Mouse (Mus musculus) stomach, embryonic 16.5 days (tissue): Measurements from ENCODE around the gene Naglu. TPM values are rescaled to one million over a fixed set of nuclear protein-coding genes. Genes with fewer than 3 reads are reported as not detected.
"Not testable (repeated sequence)": the region's sequence is repeated elsewhere in the genome, so short reads cannot be mapped to it uniquely, and the experiment has no call there.

Experiments
- ATAC-seq: fragments of 200-750 bp; cut with Nextera tagmentation; 2 replicates; pipeline ENCODE4 v1.8.0; 2017; ENCODE audit warnings: moderate number of reproducible peaks, moderate TSS enrichment; ENCODE audit not compliant: insufficient read depth, low FRiP score
- H3K27ac ChIP-seq: fragments of 300-500 bp; sonication (generic); 2 replicates; pipeline ENCODE4 v1.5.1; 2014; ENCODE audit warnings: low read length
- H3K27me3 ChIP-seq: fragments of 300-500 bp; sonication (generic); 2 replicates; pipeline ENCODE4 v1.6.1; 2014; ENCODE audit warnings: low read length, control low read depth, mixed read lengths; ENCODE audit not compliant: control insufficient read depth, insufficient read depth
- H3K36me3 ChIP-seq: fragments of 300-500 bp; sonication (generic); 2 replicates; pipeline ENCODE4 v1.6.1; 2014; ENCODE audit warnings: low read length; ENCODE audit not compliant: control insufficient read depth, insufficient read depth
- H3K4me1 ChIP-seq: fragments of 300-500 bp; sonication (generic); 2 replicates; pipeline ENCODE4 v1.6.1; 2014; ENCODE audit warnings: low read length, control low read depth, mixed read lengths; ENCODE audit not compliant: control insufficient read depth, insufficient read depth
- H3K4me2 ChIP-seq: fragments of 300-500 bp; sonication (generic); 2 replicates; pipeline ENCODE4 v1.6.1; 2014; ENCODE audit warnings: low read depth, low read length, mixed read lengths
- H3K4me3 ChIP-seq: fragments of 300-500 bp; sonication (generic); replicated peaks from 2 replicates; pipeline ENCODE4 v1.5.1; 2014; ENCODE audit warnings: mild to moderate bottlenecking, low read length
- H3K9ac ChIP-seq: fragments of 300-500 bp; sonication (generic); 2 replicates; pipeline ENCODE4 v1.6.1; 2014; ENCODE audit warnings: low read length
- H3K9me3 ChIP-seq: fragments of 300-500 bp; sonication (generic); replicated peaks from 2 replicates; pipeline ENCODE4 v1.6.1; 2016; ENCODE audit warnings: low read length, control low read depth; ENCODE audit not compliant: control insufficient read depth
- WGBS: fragments of 180-500 bp; shearing (Covaris S2); extraction: QIAGEN DNeasy Blood & Tissue Kit; methylation state at CpG from one replicate; pipeline ENCODE4 v1.1.7; 2014; 5-methylcytosine and 5-hydroxymethylcytosine counted together
- microRNA-seq: library from miRNA; unstranded; fragments of <30 nt; microRNA quantifications from one replicate; pipeline ENCODE4, GENCODE M21; 2016
- polyA plus RNA-seq: library from polyadenylated mRNA; unstranded; fragments of >200 nt; fragmentation: Nextera tagmentation; extraction: Ambion mirVana; gene quantifications from 2 replicates; pipeline ENCODE4 v1.2.1, GENCODE M21; 2015

Naglu gene
- polyA plus RNA-seq, 1 experiment from 2014 or later: 17.2 TPM

- H3K27me3 ChIP-seq: no peaks in the 10 kb centered on the region
- peak within 1 kb of the TSS; percentile 96 for H3K4me2 ChIP-seq
- peak within 1 kb of the TSS; percentile 93 for H3K4me3 ChIP-seq
- H3K36me3 ChIP-seq: no peaks in the 10 kb centered on the region
- peak within 1 kb of the TSS; percentile 92 for H3K27ac ChIP-seq
- no peaks in the 10 kb centered on the region for H3K9me3 ChIP-seq
- ATAC-seq: peak; percentile 97
- H3K4me1 ChIP-seq: peaks cover 18% of the 10 kb centered on the region
- WGBS: under 1% methylated on average over 61 of the region's 61 CpGs
- peak within 1 kb of the TSS; percentile 93 for H3K9ac ChIP-seq
Measured at GRCm38 (mm10) chr11:101119761-101120544, 50.1 kb downstream of the Naglu start, which contains the start of the genes Retreg3 and Tubg1. Retreg3 (minus strand) TSS chr11:101119893. Tubg1 (plus strand) TSS chr11:101119938.

- peak overlapping the region; percentile 92 for H3K27ac ChIP-seq
- H3K36me3 ChIP-seq: 0 out of 2 replicates have a peak, but pooled peaks cover under 1% of the 10 kb centered on the region
- no peak for ATAC-seq
- H3K4me2 ChIP-seq: peak overlapping the region; percentile 96
- H3K9ac ChIP-seq: peak overlapping the region; percentile 86
- no peaks in the 10 kb centered on the region for H3K27me3 ChIP-seq
- H3K4me3 ChIP-seq: peak overlapping the region; percentile 93
- peaks cover 18% of the 10 kb centered on the region for H3K4me1 ChIP-seq
- 17% methylated on average over 19 of the region's 19 CpGs for WGBS
- no peaks in the 10 kb centered on the region for H3K9me3 ChIP-seq
Measured at GRCm38 (mm10) chr11:101120545-101121188, 50.9 kb downstream of the Naglu start.

- H3K4me1 ChIP-seq, ATAC-seq, H3K4me3 ChIP-seq, H3K9ac ChIP-seq, H3K27me3 ChIP-seq, H3K9me3 ChIP-seq, H3K27ac ChIP-seq, H3K4me2 ChIP-seq: not testable (repeated sequence)
- WGBS: 90% methylated on average over 8 of the region's 8 CpGs
- H3K36me3 ChIP-seq: peaks cover 13% of the 10 kb centered on the region
Measured at GRCm38 (mm10) chr11:101124494-101124893, 54.7 kb downstream of the Naglu start.

GRCm38 (mm10) chr11:101125008-101125407 is 55.2 kb downstream of the Naglu start:
- not testable (repeated sequence) for H3K9me3 ChIP-seq, H3K4me3 ChIP-seq, ATAC-seq, H3K4me2 ChIP-seq, H3K4me1 ChIP-seq, H3K27ac ChIP-seq, H3K27me3 ChIP-seq, H3K9ac ChIP-seq
- peaks cover 13% of the 10 kb centered on the region for H3K36me3 ChIP-seq
- WGBS: 93% methylated on average over 7 of the region's 9 CpGs

GRCm38 (mm10) chr11:101127075-101127474 is 57.3 kb downstream of the Naglu start:
- Histone ChIP-seq H3K4me1 (peaks cover 4% of the 10 kb centered on the region; the same call in 1 of the 2 replicates), H3K9ac (no peak overlapping the region), H3K27ac (no peak overlapping the region), H3K27me3 (no peaks in the 10 kb centered on the region), H3K9me3 (0 out of 2 replicates have a peak, but pooled peaks cover 3% of the 10 kb centered on the region), H3K4me3 (no peak overlapping the region), H3K36me3 (peaks cover 13% of the 10 kb centered on the region), H3K4me2 (no peak overlapping the region)
- no peak for ATAC-seq
- WGBS: 82% methylated on average over 1 of the region's 1 CpGs

Small RNA genes lying within 50 kb of the gene (microRNA-seq; reads per million reads assigned to microRNA genes)
- gene Mir6928: 1.2 reads per million

Other genes starting within 250 kb of the Naglu start
- gene Stat5b, start 219.3 kb upstream of the Naglu start, polyA plus RNA-seq: 26.2 and 27.4 TPM in 2 replicates
- gene Stat5a, start 210.7 kb upstream of the Naglu start, polyA plus RNA-seq: 12.0 and 14.0 TPM in 2 replicates
- 47.2 and 56.1 TPM in 2 replicates for gene Stat3, start 130.5 kb upstream of the Naglu start, polyA plus RNA-seq
- 381 and 403 TPM in 2 replicates for gene Cavin1, start 99.1 kb upstream of the Naglu start, polyA plus RNA-seq
- gene Atp6v0a1, start 60.6 kb upstream of the Naglu start, polyA plus RNA-seq: 47.8 and 50.5 TPM in 2 replicates
- 0.30 TPM in 1 of 2 replicates, not detected in the other for gene Hsd17b1, start 8.4 kb downstream of the Naglu start, polyA plus RNA-seq
- gene Coasy, start 12.6 kb downstream of the Naglu start, polyA plus RNA-seq: 38.9 and 41.8 TPM in 2 replicates
- gene Mlx, start 17.3 kb downstream of the Naglu start, polyA plus RNA-seq: 57.4 and 60.5 TPM in 2 replicates
- gene Psmc3ip, start 25.4 kb downstream of the Naglu start, polyA plus RNA-seq: 21.4 and 23.4 TPM in 2 replicates
- 18.7 and 20.1 TPM in 2 replicates for gene Retreg3, start 49.9 kb downstream of the Naglu start, polyA plus RNA-seq
- gene Tubg1, start 49.9 kb downstream of the Naglu start, polyA plus RNA-seq: 63.0 and 63.5 TPM in 2 replicates
- 3.9 and 4.6 TPM in 2 replicates for gene Tubg2, start 85.9 kb downstream of the Naglu start, polyA plus RNA-seq
- gene Cntnap1, start 100.5 kb downstream of the Naglu start, polyA plus RNA-seq: 2.3 and 2.6 TPM in 2 replicates
- 17.6 and 18.7 TPM in 2 replicates for gene Plekhh3, start 101.3 kb downstream of the Naglu start, polyA plus RNA-seq
- gene Ccr10, start 105.4 kb downstream of the Naglu start, polyA plus RNA-seq: 0.26 and 0.43 TPM in 2 replicates
- 18.5 and 21.8 TPM in 2 replicates for gene Ezh1, start 156.5 kb downstream of the Naglu start, polyA plus RNA-seq
- 95.8 and 106 TPM in 2 replicates for gene Ramp2, start 176.0 kb downstream of the Naglu start, polyA plus RNA-seq
- 133 and 141 TPM in 2 replicates for gene Vps25, start 183.7 kb downstream of the Naglu start, polyA plus RNA-seq
- 23.5 and 28.0 TPM in 2 replicates for gene Wnk4, start 190.6 kb downstream of the Naglu start, polyA plus RNA-seq
- 0.70 and 1.2 TPM in 2 replicates for gene Cntd1, start 209.0 kb downstream of the Naglu start, polyA plus RNA-seq
- gene Coa3, start 209.1 kb downstream of the Naglu start, polyA plus RNA-seq: 194 and 197 TPM in 2 replicates
- 143 and 147 TPM in 2 replicates for gene Becn1, start 232.3 kb downstream of the Naglu start, polyA plus RNA-seq
- 98.2 and 107 TPM in 2 replicates for gene Psme3, start 246.2 kb downstream of the Naglu start, polyA plus RNA-seq